Mouse (Mus musculus): ENCODE data around the gene Plekhb1. TPM values are rescaled to one million over a fixed set of nuclear protein-coding genes. Genes with fewer than 3 reads are reported as not detected.

Gene Plekhb1
- total RNA-seq, 2 experiments from 2014 or later: 131 to 184 TPM

DNA sequence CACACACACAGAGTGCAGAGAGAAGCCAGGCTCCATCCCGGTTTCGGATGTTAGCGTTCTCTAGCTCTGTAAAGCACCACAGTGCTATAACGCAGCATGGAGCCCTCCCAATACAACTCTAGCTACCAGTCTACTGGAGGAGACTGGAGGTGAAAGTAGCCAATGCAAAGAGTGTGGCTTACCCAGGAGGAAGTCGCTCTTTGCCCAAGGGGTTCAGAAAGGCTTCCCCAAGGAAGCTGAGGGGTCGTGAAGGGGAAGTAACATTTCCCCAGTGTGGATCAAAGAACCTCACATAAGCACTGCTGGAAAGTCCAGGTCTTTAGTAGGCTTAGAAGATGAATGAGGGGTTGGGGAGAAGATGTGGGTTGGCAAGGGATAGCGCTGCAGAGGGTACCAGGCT, 950 bp downstream of the Plekhb1 start:
- intact Hi-C loops (cut with DNase I): no loop called here
- DNase-seq (ENCODE audit: low spot score in 2 of 2): no peak

DNA sequence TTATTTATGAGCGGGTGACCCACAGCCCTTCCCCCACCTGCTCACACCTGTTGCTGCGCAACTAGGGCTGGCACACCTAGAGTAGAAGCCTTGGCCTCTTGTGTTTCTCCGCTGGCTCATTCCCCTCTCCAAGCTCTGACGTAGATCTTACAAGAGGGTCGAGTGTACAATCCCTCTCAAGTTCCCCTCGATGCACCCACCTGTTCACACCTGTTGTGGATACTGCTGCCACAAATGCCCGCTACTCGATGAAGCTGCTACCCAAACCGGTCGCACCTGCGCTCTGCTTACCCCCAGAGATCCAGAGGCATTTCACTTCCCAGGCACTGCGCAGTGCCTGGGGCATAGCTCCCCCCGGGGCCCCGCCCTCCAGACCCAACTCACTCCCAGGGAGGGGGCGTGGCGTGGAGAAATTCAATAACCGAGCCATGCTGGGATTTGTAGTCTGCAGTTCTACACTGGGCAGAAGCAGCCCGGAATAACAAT, 4.1 kb downstream of the Plekhb1 start:
- no peak for DNase-seq (ENCODE audit: low spot score in 2 of 2)
- intact Hi-C loops (cut with DNase I): no loop called here

DNA sequence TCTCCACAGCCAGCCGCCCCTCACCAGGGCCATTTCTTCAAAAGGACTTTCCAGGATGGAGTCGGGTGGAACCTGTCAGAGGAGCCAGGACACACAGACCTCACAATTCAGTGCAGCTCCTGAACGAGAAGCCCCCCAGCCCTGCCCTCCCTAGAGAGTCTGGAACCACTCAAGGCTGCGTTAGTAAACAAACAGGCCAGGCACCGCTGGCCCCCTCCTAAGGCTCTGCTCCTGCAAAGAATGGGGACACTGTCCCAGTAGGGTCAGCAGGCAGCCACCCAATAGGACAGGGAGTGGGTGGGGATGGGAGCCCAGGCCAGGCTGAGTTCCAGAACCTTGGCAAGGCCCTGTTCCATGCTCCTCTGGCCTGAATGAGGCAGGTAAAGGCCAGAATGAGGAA, 5.5 kb downstream of the Plekhb1 start:
- DNase-seq (ENCODE audit: low spot score in 2 of 2): no peak
- intact Hi-C loops (cut with DNase I): no loop called here

DNA sequence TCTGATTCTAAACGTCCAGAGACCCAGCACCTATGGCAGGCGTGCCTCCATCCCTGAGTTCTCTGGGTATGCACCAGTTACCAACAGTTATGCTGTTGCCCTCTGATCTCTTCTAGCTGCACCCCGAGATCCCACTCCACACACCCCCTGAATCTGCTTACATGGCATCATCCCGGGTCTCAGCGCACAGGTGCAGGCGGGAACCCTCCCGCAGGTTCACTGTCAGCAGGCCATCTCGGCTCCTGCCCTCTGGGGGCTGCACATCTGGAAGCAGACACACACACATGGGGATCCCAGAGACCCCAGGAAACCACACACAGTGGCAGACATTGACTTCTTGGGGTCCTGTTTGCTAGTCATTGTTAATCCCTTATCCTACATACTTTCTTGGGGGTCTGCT, 7.8 kb downstream of the Plekhb1 start:
- intact Hi-C loops (cut with DNase I): no loop called here
- DNase-seq (ENCODE audit: low spot score in 2 of 2): no peak

DNA sequence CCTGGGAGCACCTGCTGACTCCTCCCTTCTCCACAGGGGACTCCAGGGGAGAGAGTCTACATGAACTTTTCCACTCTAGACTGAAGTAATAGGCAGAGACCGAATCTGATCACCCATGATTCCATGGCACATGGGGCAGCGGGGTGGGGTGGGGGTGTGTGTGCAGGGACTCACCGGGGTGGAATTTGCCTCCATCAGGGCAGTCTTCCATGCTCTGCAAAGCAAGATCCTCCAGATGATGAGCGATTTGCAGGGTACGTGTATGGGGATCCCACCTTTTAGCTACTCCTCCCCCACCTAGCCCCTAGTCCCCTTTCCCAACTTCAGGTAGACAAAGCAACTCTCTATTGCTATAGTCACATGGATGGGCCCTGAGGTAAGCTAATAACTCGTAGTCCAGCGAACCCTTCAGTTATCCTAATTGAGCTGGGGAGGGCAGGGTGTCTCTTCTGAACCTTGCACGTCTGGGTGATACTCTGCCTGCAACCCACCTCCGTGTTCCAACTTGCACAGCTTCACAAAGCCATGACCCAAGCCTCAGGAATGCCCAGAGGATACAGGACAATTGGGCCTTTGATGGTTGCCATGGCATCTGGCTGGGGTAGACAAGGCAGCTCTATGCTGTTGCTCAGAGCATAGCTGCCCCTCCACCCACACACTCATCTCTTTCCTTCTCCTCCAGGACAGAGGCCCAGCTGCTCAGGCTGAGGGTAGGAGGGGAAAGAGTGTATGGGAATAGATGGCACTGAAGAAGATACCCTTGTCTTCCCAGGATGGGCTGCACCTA, 8.5 kb downstream of the Plekhb1 start:
- intact Hi-C loops (cut with DNase I): no loop called here
- peak; percentile 3 to 41 for DNase-seq (ENCODE audit: low spot score in 2 of 2)

DNA sequence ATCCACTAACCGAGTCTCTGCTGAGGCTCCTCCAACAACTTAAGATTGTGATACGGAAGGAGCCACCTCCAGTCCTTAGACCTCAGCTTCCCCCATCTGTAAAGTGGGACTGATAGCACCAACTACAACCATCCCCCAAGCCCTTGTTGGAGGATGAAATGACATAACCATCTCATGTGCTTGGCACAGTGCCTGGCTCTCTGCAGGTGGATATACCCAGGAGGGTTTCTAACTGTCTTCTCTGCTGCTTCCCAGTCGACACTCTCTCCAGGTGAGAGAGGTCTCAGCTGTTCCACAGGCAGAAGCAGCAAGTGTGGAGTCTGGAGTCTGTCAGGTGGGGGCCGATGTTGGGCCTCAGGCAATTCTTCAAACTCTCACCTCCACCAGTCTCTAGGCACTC, 11.2 kb downstream of the Plekhb1 start:
- peak in 1 of 2 experiments; percentile 12 for DNase-seq (ENCODE audit: low spot score in 2 of 2)
- intact Hi-C loops (cut with DNase I): no loop called here

DNA sequence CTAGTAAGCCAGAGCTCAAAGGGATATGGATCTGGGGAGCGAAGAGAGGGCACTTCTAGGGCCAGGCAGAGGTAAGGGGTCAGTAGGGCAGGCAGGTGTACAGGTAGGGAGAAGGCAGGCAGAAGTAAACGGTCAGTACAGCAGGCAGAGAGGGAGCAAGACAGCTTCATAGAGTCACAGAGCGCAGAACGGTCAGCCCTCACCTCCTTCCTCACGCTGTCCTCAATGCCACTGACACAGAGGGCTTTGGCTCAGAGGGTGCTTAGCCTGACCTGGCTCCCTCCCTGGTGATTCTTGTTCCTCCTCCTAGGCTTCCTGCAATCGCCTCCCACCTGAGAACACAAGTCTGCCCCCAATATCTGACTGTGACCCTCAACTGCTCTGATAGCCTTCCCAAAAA, 11.8 kb downstream of the Plekhb1 start:
- intact Hi-C loops (cut with DNase I): no loop called here
- peak in 1 of 2 experiments; percentile 3 for DNase-seq (ENCODE audit: low spot score in 2 of 2)

DNA sequence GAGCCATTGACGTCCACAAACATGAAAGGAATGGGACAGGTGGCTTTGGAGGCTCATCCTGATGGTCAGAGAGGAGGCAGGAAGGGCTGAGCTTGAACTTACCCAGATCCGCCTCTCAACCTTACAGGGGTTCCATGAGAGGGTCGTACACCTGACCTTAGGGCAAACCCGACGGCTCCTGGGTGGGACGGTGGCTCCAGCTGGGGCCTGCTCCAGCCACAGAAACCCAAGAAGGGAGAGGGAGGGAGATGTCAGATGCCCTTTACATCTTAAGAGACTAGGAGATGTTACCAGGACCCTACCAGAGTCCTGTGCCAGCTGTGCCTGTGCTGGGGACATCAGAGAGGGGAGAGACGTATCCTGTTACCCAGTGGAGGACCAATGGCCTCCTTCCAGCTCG, 12.4 kb downstream of the Plekhb1 start:
- DNase-seq (ENCODE audit: low spot score in 2 of 2): peak in 1 of 2 experiments; percentile 4
- intact Hi-C loops (cut with DNase I): no loop called here

DNA sequence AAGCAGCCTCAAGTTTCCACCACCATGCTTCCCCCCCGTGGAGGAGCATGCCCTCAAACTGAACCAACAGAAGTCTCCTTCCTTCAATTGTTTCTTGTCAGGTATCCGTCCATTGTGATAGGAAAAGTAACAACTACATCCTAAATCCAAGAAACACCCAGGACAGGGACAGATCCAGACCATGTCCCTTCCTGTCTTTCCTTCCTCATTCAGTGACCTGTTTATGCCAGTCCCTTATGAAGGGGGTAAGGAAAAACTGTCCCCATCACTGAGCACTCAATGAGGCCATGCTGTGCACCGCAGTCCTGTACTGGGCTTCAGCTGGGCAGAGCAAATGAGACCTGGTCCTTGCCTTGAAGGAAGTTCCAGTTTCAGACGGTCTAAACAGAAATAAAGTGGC, 13.1 kb downstream of the Plekhb1 start:
- DNase-seq (ENCODE audit: low spot score in 2 of 2): peak in 1 of 2 experiments; percentile 2
- intact Hi-C loops (cut with DNase I): no loop called here

DNA sequence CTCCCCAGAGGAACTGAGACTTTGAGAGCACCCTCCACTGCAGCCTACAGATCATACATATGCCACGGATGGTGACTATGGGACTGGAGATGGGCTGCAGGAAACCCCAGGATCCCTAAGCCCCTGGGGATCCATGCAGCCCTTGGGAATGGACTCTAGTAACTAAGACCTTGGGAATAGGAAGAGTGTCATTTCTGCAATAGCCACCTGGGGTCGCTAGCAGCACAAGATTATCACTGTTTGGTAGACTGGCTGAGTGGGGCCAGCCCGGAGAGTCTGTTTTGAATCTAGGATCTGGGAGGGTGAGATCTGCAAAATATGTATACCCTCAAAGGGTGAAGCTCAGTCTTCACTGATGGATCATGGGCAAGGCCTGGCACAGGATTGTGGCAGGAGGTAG, 17.1 kb downstream of the Plekhb1 start:
- peak; percentile 58 to 70 for DNase-seq (ENCODE audit: low spot score in 2 of 2)
- intact Hi-C loops (cut with DNase I): no loop called here

DNA sequence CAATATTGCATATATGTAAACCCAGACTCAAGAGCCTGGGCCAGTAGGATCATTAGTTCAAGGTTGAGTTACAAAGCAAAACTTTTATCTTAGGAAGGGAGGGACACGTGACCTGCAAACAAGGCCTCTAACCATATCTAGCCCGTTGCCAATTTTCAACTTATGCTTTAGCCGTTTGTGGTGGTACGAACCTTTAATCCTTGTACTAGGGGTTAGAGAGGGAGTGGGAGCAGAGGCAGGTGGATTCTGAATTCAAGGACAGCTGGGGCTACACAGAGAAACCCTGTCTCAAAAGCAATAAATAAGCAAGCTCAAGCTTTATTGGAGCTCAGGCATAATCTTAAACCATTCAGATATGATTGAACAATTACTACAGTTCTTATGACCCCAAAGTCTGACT, 19.8 kb downstream of the Plekhb1 start:
- intact Hi-C loops (cut with DNase I): loop anchor here (5.0 kb wide), 1 partner anchor 120 kb away; no protein-coding TSS in a partner anchor
- no peak for DNase-seq (ENCODE audit: low spot score in 2 of 2)

DNA sequence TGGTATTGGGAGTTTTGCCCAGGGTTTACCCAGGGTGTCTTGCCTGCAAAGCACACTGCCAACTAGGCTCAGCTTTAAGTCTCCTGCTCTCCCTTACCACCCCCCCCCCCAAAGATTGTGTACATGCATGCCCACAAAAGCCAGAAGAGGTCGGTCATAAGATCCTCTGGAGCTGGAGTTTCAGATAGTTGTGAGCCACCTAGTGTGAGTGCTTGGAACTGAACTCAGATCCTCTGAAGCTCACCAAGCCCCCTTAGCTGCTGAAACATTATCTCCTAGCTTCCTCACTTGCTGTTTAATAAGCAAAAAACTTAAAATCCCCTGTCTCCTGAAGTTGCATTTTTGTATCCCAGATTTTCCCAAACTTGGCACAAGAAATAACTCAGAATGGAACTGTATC, 24.6 kb downstream of the Plekhb1 start:
- intact Hi-C loops (cut with DNase I): loop anchor here (5.0 kb wide), 1 partner anchor 85 kb away; no protein-coding TSS in a partner anchor
- no peak for DNase-seq (ENCODE audit: low spot score in 2 of 2)

DNA sequence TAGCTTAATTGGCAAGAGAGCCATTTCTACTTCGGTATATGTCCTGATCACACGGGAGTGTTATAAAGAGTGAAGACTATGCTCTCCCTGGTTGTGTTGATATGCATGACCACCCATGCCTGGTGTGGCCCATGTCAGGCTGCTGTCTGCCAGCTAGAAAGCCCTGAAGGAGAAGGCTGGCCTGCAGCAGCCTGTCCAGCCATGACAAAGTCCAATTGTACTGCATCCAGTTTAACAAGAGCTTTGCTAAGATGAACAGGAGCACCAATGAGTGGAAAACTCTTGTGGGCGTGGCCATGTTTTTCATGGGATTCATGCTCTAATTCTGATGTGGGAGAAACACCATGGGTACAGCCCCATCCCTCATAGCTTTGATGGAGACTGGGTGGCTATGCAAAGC, 37.7 kb downstream of the Plekhb1 start:
- intact Hi-C loops (cut with DNase I): no loop called here
- DNase-seq (ENCODE audit: low spot score in 2 of 2): no peak

DNA sequence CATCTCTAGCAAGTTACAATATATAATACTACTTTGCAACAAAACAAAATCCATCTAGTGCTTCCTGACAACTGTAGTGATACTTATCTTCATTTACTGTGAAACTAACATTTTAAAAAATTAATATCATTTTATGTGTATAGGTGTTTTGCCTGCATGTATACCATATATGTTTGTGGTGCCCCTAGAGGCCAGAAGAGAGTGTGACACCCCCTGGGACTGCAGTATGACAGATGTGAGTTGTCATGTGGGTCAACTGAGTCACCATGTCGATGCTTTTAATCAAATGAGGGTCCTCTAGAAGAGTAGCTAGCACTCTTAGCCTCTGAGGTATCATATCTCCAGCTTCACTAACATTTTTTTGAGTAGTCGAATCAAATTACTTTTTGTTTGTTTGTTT, 39.9 kb downstream of the Plekhb1 start:
- intact Hi-C loops (cut with DNase I): no loop called here
- DNase-seq (ENCODE audit: low spot score in 2 of 2): no peak

DNA sequence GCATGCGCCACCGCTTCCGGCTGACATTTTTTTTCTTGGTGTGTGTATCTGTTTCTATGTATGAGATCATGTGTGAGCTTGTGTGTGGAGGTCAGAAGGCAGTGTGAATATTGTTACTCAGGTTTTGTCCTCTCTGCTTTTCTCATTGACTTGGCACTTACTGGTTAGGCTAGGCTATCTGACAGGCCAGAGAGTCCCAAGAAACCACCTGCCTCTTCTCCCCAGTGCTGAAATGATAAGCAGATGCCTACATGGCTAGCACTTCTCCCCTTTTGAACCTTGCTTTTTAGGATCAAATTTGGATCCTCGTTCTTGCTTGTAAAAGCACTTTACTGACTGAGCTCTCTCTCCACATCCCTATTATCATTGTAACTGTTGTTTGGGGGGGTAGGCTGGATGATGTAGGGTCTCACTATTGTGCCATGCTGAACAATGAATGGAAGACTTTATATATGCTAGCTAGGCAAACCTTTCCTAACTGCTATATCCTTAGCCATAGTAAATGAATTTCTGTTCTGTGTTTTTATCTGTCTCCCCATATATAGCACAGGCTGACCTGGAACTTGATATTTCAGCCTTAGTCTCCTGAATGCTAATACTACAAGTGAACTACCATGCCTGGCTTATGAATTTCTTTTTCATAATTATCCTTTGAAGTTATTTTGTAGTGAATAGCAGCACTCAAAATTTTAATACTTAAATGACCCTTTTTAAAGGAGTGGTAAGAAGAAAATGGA, 45.9 kb downstream of the Plekhb1 start:
- intact Hi-C loops (cut with DNase I): no loop called here
- DNase-seq (ENCODE audit: low spot score in 2 of 2): no peak

DNA sequence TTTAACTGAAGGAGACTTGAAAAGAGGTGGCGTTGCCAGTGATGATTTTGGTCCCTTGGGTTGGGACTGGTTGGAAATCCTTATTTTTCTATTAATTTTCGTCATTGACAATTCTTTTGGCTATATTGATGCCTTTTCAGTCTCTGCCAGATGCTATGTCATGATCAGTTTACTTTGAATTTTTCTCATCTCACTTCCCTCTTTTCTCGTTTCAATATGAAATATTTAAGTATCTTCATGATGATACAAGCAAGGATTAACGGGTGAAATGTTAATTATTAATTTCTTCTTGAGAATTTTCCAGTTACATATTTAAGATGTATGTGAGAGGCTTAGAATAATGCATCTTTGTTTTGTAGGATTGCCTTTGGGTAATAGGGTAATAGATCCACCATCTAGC, 53.3 kb downstream of the Plekhb1 start:
- no peak for DNase-seq (ENCODE audit: low spot score in 2 of 2)
- intact Hi-C loops (cut with DNase I): loop anchor here (5.0 to 10.0 kb wide), 2 partner anchors 57 to 496 kb away; no protein-coding TSS in a partner anchor

DNA sequence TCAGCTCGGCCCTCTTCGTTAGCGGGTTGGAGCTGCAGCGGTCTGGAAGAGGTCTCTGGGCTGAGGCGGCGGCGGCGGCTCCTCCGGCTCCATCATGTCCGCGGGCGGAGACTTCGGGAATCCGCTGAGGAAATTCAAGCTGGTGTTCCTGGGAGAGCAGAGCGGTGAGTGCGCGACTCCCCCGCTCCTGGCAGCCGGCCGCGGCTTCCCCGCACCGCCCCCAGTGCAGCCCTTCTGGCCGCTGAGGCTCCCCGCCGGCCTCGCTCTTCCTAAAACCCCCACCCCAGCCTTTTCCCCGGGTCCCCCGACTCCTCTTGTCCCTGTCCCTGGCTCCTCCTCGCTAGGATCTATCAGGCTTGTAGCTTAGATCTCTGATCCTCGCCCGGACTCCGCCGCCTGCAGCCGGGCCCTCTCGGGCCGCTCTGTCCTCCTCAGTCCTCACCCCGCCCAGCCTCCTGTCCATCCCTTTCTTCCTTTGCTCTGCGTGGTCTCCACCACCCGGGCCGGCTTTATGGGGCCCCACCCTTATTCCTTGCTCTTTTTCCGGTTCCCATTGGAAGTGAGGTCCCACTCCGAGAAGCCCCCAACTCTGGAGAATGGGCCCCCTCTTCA, 54.0 kb downstream of the Plekhb1 start, which contains the start of gene Mrpl48:
TSS of gene Mrpl48 (minus strand) at position 172 of the 612 bp plus-strand sequence.
- intact Hi-C loops (cut with DNase I): loop anchor here (5.0 to 10.0 kb wide), 2 partner anchors 56 to 497 kb away; no protein-coding TSS in a partner anchor
- DNase-seq (ENCODE audit: low spot score in 2 of 2): peak; percentile 68 to 80

DNA sequence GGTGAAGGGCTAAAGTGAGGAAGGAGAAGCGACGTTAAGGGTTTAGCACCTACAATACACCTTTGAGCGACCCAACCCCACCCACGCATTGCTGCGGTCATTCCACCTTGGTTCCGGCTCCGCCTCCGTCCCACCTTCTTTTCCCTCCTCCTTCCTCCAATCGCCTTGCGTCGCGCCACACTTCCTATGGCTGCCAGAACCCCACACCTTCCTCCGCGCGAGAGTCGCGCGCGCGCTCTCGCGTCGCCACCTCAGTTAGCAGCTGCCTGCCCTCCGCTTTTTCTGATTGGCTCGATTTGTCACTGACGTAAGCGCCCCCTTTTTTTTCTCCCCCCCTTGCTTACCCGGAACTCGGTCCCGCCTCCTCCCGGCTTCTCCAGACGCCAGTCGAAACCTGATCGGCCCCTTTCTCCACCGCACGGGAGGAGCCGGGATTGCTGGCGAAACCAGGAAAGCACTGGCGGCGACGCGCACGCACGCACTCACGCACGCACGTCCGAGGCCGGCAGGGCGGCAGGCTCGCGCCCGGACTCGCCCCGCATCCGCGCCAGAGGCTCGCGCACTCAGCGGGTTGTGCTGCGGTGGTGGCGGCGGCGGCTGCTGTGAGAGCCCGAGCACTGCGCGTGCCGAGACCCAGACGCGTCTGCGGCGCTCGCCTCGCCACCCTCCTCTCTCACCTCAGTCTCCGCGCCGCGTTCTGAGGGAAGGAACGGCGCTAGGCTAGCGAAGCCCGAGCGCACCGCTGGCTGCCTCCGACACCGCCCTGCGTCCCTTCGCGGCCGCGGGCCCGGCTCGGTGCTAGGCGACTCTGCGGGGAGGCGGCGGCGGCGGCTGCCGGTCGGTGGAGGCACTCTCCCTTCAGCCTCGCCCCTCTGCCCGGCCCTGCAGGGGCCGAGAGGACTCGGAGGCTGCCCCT, 54.7 kb downstream of the Plekhb1 start, which contains the start of gene Rab6a:
TSS of gene Rab6a (plus strand) at position 197 of the 916 bp plus-strand sequence.
- intact Hi-C loops (cut with DNase I): loop anchor here (1.0 to 10.0 kb wide), 3 partner anchors 16 to 497 kb away; no protein-coding TSS in a partner anchor
- DNase-seq (ENCODE audit: low spot score in 2 of 2): peak; percentile 98

DNA sequence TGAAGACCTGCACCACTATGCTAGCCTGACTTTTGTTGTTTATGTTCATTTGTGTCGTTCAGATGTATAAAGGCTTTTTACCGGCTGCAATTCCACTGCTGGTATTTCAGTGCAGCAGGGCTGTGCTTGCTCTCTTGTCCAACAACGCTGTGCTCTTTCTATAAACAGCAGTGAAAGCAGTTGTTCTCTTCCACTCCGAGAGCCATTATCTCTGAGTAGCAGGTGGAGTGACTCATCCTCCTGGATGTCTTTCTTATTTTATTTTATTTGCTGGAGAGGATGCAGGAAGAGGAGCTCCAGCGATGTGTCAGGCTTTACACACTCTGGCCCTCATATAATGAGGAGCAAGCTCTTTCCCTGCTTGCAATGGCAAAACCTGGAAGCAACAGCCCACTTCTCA, 62.0 kb downstream of the Plekhb1 start:
- peak; percentile 22 to 31 for DNase-seq (ENCODE audit: low spot score in 2 of 2)
- intact Hi-C loops (cut with DNase I): loop anchor here (10.0 kb wide), 1 partner anchor 505 kb away; no protein-coding TSS in a partner anchor

All from left cerebral cortex, postnatal 36 days (tissue).